Mouse (Mus musculus) heart, embryonic 16.5 days (tissue): ENCODE measurements around the gene Slit3. TPM values are rescaled to one million over a fixed set of nuclear protein-coding genes. Genes with fewer than 3 reads are reported as not detected.

Experiments used
- ATAC-seq: fragments of 200-750 bp; cut with Nextera tagmentation; replicated peaks from 2 replicates; pipeline ENCODE4 v1.8.0; 2017; ENCODE audit warnings: moderate number of reproducible peaks; ENCODE audit not compliant: insufficient read depth, low FRiP score; ENCODE audit errors: extremely low read depth
- H3K27ac ChIP-seq: fragments of 300-500 bp; sonication (generic); 2 replicates; pipeline ENCODE4 v1.5.1; 2014; ENCODE audit warnings: mild to moderate bottlenecking, low read length, control low read depth, moderate library complexity
- H3K27me3 ChIP-seq: fragments of 300-500 bp; sonication (generic); 2 replicates; pipeline ENCODE4 v1.6.1; 2014; ENCODE audit warnings: low read length, mixed read lengths; ENCODE audit not compliant: control insufficient read depth, insufficient read depth
- H3K36me3 ChIP-seq: fragments of 300-500 bp; sonication (generic); 2 replicates; pipeline ENCODE4 v1.6.1; 2014; ENCODE audit not compliant: control insufficient read depth, insufficient read depth
- H3K4me1 ChIP-seq: fragments of 300-500 bp; sonication (generic); 2 replicates; pipeline ENCODE4 v1.6.1; 2014; ENCODE audit warnings: low read length, mixed read lengths; ENCODE audit not compliant: control insufficient read depth, insufficient read depth
- H3K4me2 ChIP-seq: fragments of 300-500 bp; sonication (generic); 2 replicates; pipeline ENCODE4 v1.6.1; 2014; ENCODE audit warnings: low read depth, mild to moderate bottlenecking, control low read depth, low read length
- H3K4me3 ChIP-seq: fragments of 300-500 bp; sonication (generic); 2 replicates; pipeline ENCODE4 v1.5.1; 2014; ENCODE audit warnings: mild to moderate bottlenecking, control low read depth, low read length
- H3K9ac ChIP-seq: fragments of 300-500 bp; sonication (generic); 2 replicates; pipeline ENCODE4 v1.6.1; 2014; ENCODE audit warnings: low read length, control low read depth
- H3K9me3 ChIP-seq: fragments of 300-500 bp; sonication (generic); replicated peaks from 2 replicates; pipeline ENCODE4 v1.6.1; 2016; ENCODE audit warnings: low read length; ENCODE audit not compliant: control insufficient read depth
- WGBS: fragments of 180-500 bp; shearing (Covaris S2); extraction: QIAGEN DNeasy Blood & Tissue Kit; methylation state at CpG from one replicate; pipeline ENCODE4 v1.1.7; 2014; 5-methylcytosine and 5-hydroxymethylcytosine counted together
- polyA plus RNA-seq: library from polyadenylated mRNA; unstranded; fragments of >200 nt; fragmentation: Nextera tagmentation; extraction: Ambion mirVana; gene quantifications from 2 replicates; pipeline ENCODE4 v1.2.1, GENCODE M21; 2015

Gene Slit3
- polyA plus RNA-seq, 1 experiment from 2014 or later: 7.8 TPM

DNA sequence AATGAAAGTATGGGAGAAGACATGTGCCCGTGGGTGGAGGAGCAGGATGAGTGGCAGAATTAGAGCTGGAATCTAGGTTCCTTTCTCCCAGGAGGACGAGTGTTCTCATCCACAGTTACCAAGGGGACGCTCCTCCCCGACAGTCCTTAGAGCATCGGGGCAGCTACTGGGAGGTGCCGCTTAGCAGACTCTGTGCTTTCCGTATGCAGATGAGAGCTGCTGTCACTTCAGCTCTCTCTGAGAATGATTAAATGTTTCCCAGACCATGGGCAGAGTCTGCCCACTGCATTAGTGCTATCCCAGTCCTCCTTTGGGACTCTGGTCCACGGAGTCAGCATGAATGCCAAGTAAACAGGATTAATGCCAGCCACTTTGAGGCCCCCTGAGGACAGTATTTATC lies 359.1 kb downstream of the Slit3 start:
- Histone ChIP-seq H3K27me3 (no peaks in the 10 kb centered on the region), H3K27ac (no peak overlapping the region), H3K4me3 (no peak overlapping the region), H3K9ac (no peak overlapping the region), H3K4me1 (no peaks in the 10 kb centered on the region), H3K36me3 (no peaks in the 10 kb centered on the region), H3K4me2 (no peak overlapping the region), H3K9me3 (peaks cover 2% of the 10 kb centered on the region; the same call in 1 of the 2 replicates)
- WGBS: 40% methylated on average over 8 of the region's 8 CpGs
- no peak for ATAC-seq

DNA sequence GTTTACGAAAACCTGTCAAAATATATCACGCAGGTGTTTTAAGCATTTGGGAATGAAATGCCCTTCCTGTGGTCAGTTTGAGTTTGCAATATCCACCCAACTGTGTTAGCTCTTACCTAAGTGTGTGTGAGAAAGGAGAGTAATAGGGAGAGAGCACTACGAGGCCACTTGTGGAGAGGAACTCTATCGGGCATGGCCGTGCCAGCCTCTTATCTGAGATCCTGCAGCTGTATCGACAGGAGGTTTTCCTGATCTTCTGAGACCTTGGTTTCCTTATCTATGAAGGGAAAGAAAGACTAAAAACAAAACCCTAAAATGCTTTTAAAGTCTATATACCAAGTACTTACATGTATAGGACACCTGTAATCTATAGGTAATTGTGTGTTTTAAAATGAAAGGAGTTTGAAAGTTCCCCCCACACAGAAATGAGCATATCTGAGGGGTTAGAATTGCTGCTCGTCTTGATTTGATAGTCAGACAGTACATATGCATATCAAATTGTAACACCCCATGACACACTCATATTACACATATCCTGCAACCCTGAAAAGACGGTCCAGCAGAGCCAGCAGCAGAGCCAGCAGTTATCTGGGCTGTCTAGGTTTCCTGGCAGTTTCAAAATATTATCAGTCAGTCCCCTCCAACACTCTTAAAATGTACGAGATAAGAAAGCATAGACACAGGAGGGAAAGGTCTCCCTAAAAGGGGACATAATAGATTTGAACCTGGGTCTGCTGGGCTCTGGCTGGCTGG lies 360.8 kb downstream of the Slit3 start:
- Histone ChIP-seq H3K4me2 (no peak overlapping the region), H3K36me3 (no peaks in the 10 kb centered on the region), H3K4me1 (no peaks in the 10 kb centered on the region), H3K9me3 (peaks cover 2% of the 10 kb centered on the region; the same call in 1 of the 2 replicates), H3K27ac (no peak overlapping the region), H3K27me3 (no peaks in the 10 kb centered on the region), H3K4me3 (no peak overlapping the region), H3K9ac (no peak overlapping the region)
- no peak for ATAC-seq
- 45% methylated on average over 9 of the region's 9 CpGs for WGBS

DNA sequence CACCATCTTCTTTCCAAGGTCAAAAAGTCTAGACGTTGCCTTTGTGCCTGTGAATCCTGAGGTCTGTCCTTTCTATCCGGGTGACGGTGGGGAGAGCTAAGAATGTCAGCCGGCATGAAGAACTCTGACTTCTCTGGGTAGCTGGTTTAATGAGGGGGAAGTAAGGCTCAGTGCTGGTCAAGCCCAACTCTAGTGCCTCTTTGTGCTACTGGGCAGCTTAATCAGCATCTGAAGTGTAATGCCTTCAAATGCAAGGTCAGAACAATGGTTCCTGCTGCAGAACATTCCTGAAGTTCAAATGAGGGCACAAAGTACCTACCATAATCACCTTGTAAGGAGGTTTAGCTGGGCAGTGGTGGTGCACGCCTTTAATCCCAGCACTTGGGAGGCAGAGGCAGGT lies 366.9 kb downstream of the Slit3 start:
- no peak overlapping the region for H3K4me3 ChIP-seq
- ATAC-seq: no peak
- WGBS: 83% methylated on average over 5 of the region's 5 CpGs

DNA sequence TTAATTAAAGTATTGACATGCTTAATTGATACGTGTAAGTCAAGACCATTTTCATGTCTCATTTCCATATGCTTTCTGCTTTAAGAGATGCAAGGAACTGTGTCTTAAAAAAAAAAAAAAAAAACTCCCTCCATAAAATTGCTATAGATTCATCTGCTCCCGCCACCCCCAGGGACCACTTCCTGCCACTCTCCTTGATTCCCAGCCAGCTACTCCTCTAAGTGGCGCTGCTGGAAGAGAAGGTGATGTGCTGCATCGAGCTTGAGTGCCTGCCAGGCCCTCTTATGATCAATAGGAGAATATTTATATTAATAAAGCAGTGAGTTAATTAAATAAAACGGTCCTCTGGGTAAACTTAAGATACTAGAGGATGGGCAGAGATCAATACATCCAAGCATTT lies 370.7 kb downstream of the Slit3 start:
- Histone ChIP-seq H3K4me1 (no peaks in the 10 kb centered on the region), H3K4me3 (no peak overlapping the region), H3K9me3 (no peaks in the 10 kb centered on the region), H3K27me3 (no peaks in the 10 kb centered on the region), H3K36me3 (no peaks in the 10 kb centered on the region), H3K27ac (no peak overlapping the region), H3K9ac (no peak overlapping the region), H3K4me2 (no peak overlapping the region)
- 69% methylated on average over 5 of the region's 5 CpGs for WGBS
- no peak for ATAC-seq

More for the DNA sequence above, 366.9 kb downstream of the Slit3 start:
- Histone ChIP-seq H3K36me3 (no peaks in the 10 kb centered on the region), H3K4me2 (no peak overlapping the region), H3K27ac (no peak overlapping the region), H3K27me3 (no peaks in the 10 kb centered on the region), H3K4me1 (no peaks in the 10 kb centered on the region), H3K9ac (no peak overlapping the region), H3K9me3 (no peaks in the 10 kb centered on the region)

DNA sequence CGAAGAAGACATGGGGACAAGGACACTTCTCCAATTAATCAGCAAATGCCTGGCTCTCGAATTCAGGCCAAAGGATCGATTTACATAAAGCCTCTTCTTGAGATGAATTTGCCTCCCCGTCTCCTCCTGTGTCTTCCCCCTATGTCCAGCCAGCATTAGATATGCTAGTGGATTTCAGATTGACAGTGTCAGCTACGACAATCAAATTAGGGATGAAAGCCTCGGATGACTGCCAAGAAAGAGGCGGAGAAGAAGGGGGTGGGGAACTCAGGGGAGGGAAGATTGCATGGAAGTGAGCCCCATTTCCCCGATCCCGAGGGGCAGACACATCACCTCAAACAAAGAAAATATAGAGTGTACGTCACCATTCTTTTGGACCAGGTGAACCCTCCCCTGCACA lies 375.9 kb downstream of the Slit3 start:
- Histone ChIP-seq H3K4me3 (no peak overlapping the region), H3K36me3 (no peaks in the 10 kb centered on the region), H3K9me3 (no peaks in the 10 kb centered on the region), H3K9ac (no peak overlapping the region), H3K27ac (no peak overlapping the region), H3K4me2 (no peak overlapping the region), H3K27me3 (no peaks in the 10 kb centered on the region), H3K4me1 (no peaks in the 10 kb centered on the region)
- 74% methylated on average over 10 of the region's 10 CpGs for WGBS
- ATAC-seq: no peak

DNA sequence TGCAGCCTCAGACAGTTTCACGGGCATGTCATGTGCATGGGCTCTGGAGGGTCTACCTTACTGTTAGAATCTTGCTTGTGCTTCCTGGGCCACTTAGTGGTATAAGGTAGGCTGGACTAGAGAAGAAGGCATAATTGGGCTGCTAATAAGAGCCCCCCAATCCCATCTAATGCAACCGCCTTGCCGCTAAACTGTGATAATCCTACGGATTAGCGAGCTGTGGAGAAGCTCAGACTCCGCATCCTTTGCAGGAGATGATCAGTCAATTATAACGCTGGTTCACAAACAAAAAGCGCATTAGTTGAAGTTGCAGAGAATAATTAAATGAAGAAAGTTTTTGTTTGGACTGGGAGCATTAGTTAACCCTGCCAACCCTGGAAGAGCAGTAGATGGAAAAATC lies 376.9 kb downstream of the Slit3 start:
- 79% methylated on average over 8 of the region's 8 CpGs for WGBS
- H3K4me1 ChIP-seq: no peaks in the 10 kb centered on the region
- H3K4me2 ChIP-seq: no peak overlapping the region
- H3K9me3 ChIP-seq: no peaks in the 10 kb centered on the region
- no peak overlapping the region for H3K9ac ChIP-seq
- no peak for ATAC-seq
- no peak overlapping the region for H3K27ac ChIP-seq
- H3K4me3 ChIP-seq: no peak overlapping the region
- H3K36me3 ChIP-seq: no peaks in the 10 kb centered on the region
- H3K27me3 ChIP-seq: no peaks in the 10 kb centered on the region

DNA sequence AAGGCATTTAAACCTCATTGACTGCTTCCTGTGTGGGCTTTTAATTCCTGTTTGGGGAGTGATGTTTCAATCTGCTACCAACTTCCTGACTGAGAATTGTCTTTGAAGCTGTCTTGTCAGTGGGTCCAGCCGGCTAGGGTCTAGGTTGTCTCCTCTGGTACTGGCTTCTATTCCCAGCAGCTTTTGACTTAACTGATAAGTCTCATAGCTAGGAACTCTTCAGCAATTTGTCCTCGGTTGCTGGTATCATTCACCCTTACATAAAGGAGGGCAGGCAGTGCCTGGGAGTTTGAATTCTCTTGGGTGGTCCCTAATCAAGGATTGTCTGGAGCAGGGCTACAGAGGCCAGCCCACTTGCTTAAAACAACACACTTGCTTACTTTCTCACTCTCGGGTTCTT lies 381.1 kb downstream of the Slit3 start:
- WGBS: 22% methylated on average over 3 of the region's 3 CpGs
- no peak overlapping the region for H3K27ac ChIP-seq
- no peaks in the 10 kb centered on the region for H3K27me3 ChIP-seq
- no peaks in the 10 kb centered on the region for H3K9me3 ChIP-seq
- H3K36me3 ChIP-seq: no peaks in the 10 kb centered on the region
- H3K4me2 ChIP-seq: no peak overlapping the region
- no peak for ATAC-seq
- no peak overlapping the region for H3K4me3 ChIP-seq
- no peak overlapping the region for H3K9ac ChIP-seq
- H3K4me1 ChIP-seq: no peaks in the 10 kb centered on the region

DNA sequence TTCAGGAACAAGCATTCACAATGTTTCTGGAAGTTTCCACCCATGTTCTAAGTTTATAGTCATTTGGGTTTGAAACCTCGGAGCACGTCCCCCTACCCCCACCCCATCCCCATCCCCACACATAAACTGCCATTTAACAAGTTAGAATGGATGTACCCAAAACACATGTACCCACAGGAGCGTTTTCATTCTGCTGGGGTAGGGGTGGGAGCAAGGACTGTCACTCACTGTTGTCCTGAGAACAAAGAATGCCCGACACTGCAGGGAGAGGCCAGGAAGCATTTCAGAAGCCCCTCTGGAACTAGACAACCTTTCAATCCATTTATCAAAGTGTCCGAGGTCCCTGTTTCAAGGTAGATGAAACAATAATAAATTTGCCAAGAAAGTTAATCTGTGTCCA lies 383.0 kb downstream of the Slit3 start:
- no peak overlapping the region for H3K4me2 ChIP-seq
- WGBS: 56% methylated on average over 5 of the region's 5 CpGs
- H3K4me3 ChIP-seq: no peak overlapping the region
- H3K9ac ChIP-seq: no peak overlapping the region
- H3K36me3 ChIP-seq: no peaks in the 10 kb centered on the region
- no peak for ATAC-seq
- H3K4me1 ChIP-seq: no peaks in the 10 kb centered on the region; the same call in 1 of the 2 replicates
- H3K9me3 ChIP-seq: no peaks in the 10 kb centered on the region
- no peak overlapping the region for H3K27ac ChIP-seq
- H3K27me3 ChIP-seq: no peaks in the 10 kb centered on the region

DNA sequence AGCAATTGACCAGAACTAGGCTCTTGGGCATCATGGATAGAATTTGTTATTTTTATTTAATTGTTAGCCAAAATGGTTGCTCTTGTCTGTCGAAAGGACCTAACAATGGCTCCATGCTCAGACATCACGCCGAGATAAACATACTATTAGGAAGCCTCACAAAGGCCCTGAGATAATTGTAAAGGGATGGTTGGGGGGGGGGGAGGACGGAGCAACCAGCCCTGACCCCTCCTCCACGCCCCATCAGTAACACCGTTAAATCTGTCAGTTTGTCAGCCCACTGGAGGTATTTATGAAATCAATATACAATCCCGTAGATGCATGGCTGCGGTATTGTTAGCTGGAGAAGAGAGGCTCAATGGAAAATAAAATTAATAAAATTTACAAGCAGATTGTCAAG lies 383.9 kb downstream of the Slit3 start:
- Histone ChIP-seq H3K4me1 (no peaks in the 10 kb centered on the region; the same call in 1 of the 2 replicates), H3K9me3 (no peaks in the 10 kb centered on the region), H3K27ac (no peak overlapping the region), H3K27me3 (no peaks in the 10 kb centered on the region), H3K4me3 (no peak overlapping the region), H3K36me3 (no peaks in the 10 kb centered on the region), H3K4me2 (no peak overlapping the region), H3K9ac (no peak overlapping the region)
- 64% methylated on average over 8 of the region's 8 CpGs for WGBS
- ATAC-seq: no peak
